Mouse (Mus musculus): ENCODE measurements around the gene 2010111I01Rik. TPM values are rescaled to one million over a fixed set of nuclear protein-coding genes. Genes with fewer than 3 reads are reported as not detected.

The 2010111I01Rik gene
- total and polyA plus RNA-seq, 3 experiments, result 26.3 to 32.7 TPM; not detected in 1

DNA sequence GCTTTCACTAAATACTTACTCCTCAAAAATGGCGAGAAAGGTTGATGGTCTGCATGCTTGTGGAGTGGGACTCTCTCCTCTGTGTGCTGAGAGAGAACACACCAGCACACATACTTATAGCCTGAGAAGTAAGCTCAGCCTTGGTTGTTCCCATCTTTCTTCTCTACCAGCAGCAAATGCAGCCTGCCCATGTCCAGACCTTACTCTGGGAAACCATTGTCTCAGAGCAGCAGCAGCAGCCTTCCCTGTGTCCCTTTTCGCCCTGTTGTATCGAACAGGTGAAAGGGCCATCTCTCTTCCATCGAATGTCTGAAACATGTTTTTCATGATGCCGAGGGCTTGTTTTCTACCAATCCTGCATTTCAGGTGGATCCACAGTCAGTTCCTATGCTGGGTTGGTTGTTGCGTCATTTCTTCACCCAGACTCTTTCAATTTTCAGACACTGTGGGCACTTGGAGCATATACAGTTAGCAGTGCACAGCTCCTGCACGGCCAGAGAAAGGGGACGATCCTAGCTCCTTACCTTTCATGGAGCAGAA lies 285.8 kb downstream of the 2010111I01Rik start:
- Histone ChIP-seq H3K79me2 (ENCODE audit: control insufficient read depth, insufficient read depth, low read length, poor library complexity) (peaks cover 3% of the 10 kb centered on the region; the same call in 1 of the 2 replicates), H3K36me3 (ENCODE audit: control insufficient read depth in 1 of 2, insufficient read depth in 2 of 2, low read length in 2 of 2) (peaks cover 0 to 17% of the 10 kb centered on the region in 2 experiments; a peak in 3 of 4 replicates), H3K9ac (ENCODE audit: control insufficient read depth, low read depth, low read length, poor library complexity, severe bottlenecking) (no peak overlapping the region), H3K4me1 (ENCODE audit: control insufficient read depth in 1 of 2, insufficient read depth in 2 of 2, low read length in 2 of 2) (peaks cover 2 to 17% of the 10 kb centered on the region in 2 experiments; a peak in 3 of 4 replicates), H3K27ac (ENCODE audit: control insufficient read depth, low read depth, low read length) (no peak overlapping the region), H3K27me3 (ENCODE audit: control insufficient read depth in 1 of 2, insufficient read depth in 2 of 2, low read length in 2 of 2) (no peaks in the 10 kb centered on the region), H3K9me3 (replicated peaks; ENCODE audit: insufficient read depth, low read length) (no peaks in the 10 kb centered on the region), H3K4me3 (ENCODE audit: control insufficient read depth in 1 of 2, insufficient read depth in 1 of 2, low read depth in 2 of 2, low read length in 2 of 2) (no peak overlapping the region)
- no peak for DNase-seq (ENCODE audit: low read depth, low spot score)
- TF ChIP-seq KAT2A (conservative IDR thresholded peaks at IDR 0.05; ENCODE audit: low read depth, low read length), result no peak
- no peak for TF ChIP-seq HCFC1 (IDR thresholded peaks at IDR 0.05; ENCODE audit: low read depth, low read length)
- no peak for TF ChIP-seq ELF1 (IDR thresholded peaks at IDR 0.05; ENCODE audit: low read depth, low read length)
- TF ChIP-seq CHD1 (IDR thresholded peaks at IDR 0.05; ENCODE audit: low read depth, low read length), result no peak
- TF ChIP-seq UBTF (IDR thresholded peaks at IDR 0.05; ENCODE audit: borderline replicate concordance, insufficient read depth, low read depth, low read length), result no peak
- no peak for TF ChIP-seq ZKSCAN1 (IDR thresholded peaks at IDR 0.05; ENCODE audit: low read depth, low read length)
- no peak for TF ChIP-seq TBP (IDR thresholded peaks at IDR 0.05; ENCODE audit: low read depth, low read length)
- TF ChIP-seq MAX (IDR thresholded peaks at IDR 0.05; ENCODE audit: low read length), result no peak
- no peak for TF ChIP-seq MXI1 (IDR thresholded peaks at IDR 0.05; ENCODE audit: low read depth, low read length)
- TF ChIP-seq MYB (IDR thresholded peaks at IDR 0.05; ENCODE audit: low read depth, low read length), result no peak
- no peak for TF ChIP-seq RAD21 (IDR thresholded peaks at IDR 0.05; ENCODE audit: low read depth, low read length)
- no peak for TF ChIP-seq POLR2AphosphoS2 (IDR thresholded peaks at IDR 0.05; ENCODE audit: low read length)
- no peak for TF ChIP-seq GABPA (IDR thresholded peaks at IDR 0.05; ENCODE audit: low read depth, low read length)
- no peak for TF ChIP-seq E2F4 (IDR thresholded peaks at IDR 0.05; ENCODE audit: borderline replicate concordance, low read depth, low read length)
- no peak for TF ChIP-seq MEF2A (IDR thresholded peaks at IDR 0.05; ENCODE audit: extremely low read depth, insufficient replicate concordance, low read depth, low read length, poor library complexity, severe bottlenecking)
- no peak for TF ChIP-seq NELFE (IDR thresholded peaks at IDR 0.05; ENCODE audit: low read depth, low read length)
- no peak for TF ChIP-seq SMC3 (IDR thresholded peaks at IDR 0.05; ENCODE audit: low read depth, low read length)
- TF ChIP-seq TAL1 (IDR thresholded peaks at IDR 0.05; ENCODE audit: low read length), result no peak

DNA sequence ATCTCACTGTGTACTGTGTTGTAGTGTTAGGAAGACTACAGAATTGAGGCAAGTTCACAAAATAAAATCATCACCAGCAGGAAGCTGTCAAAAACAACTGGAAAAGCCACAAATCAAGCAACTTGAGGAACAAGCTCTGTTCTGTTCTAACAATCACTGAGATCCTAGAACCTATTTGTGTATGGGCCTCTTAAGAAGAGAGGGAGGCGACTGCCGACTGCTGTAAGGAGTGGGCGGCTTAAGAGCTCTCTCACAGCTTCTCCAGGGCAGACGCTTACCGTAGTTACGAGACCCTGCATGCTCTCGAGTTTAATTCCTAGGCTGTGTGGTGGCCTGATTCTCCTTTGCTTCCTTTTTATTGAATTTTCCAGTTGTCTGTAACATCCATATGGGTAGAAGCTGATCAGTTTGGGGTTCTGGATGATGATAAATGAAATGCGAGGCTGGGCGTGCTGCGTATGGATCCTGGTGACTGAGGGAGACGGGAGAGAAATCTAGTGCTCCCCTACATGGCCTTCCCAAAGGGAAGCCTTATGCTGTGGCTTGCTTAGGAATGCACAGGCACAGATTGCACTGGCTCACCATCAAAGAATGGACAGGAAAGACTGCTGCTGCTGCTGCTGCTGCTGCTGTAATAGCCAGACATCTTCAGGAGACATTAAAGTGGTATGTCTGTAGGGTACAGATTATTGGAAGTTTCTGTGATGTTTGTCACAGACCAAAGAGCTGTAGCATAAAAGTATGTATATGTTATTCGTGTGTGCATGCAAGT lies 286.6 kb downstream of the 2010111I01Rik start:
- Histone ChIP-seq H3K9ac (ENCODE audit: control insufficient read depth, low read depth, low read length, poor library complexity, severe bottlenecking) (no peak overlapping the region), H3K79me2 (ENCODE audit: control insufficient read depth, insufficient read depth, low read length, poor library complexity) (peaks cover 3% of the 10 kb centered on the region; the same call in 1 of the 2 replicates), H3K27me3 (ENCODE audit: control insufficient read depth in 1 of 2, insufficient read depth in 2 of 2, low read length in 2 of 2) (no peaks in the 10 kb centered on the region), H3K4me1 (ENCODE audit: control insufficient read depth in 1 of 2, insufficient read depth in 2 of 2, low read length in 2 of 2) (peaks cover 2 to 17% of the 10 kb centered on the region in 2 experiments; a peak in 3 of 4 replicates), H3K36me3 (ENCODE audit: control insufficient read depth in 1 of 2, insufficient read depth in 2 of 2, low read length in 2 of 2) (peaks cover 0 to 17% of the 10 kb centered on the region in 2 experiments; a peak in 3 of 4 replicates), H3K4me3 (ENCODE audit: control insufficient read depth in 1 of 2, insufficient read depth in 1 of 2, low read depth in 2 of 2, low read length in 2 of 2) (no peak overlapping the region), H3K9me3 (replicated peaks; ENCODE audit: insufficient read depth, low read length) (no peaks in the 10 kb centered on the region), H3K27ac (ENCODE audit: control insufficient read depth, low read depth, low read length) (no peak overlapping the region)
- no peak for DNase-seq (ENCODE audit: low read depth, low spot score)
- TF ChIP-seq SMC3 (IDR thresholded peaks at IDR 0.05; ENCODE audit: low read depth, low read length) (no peak), POLR2A (IDR thresholded peaks at IDR 0.05; ENCODE audit: control insufficient read depth in 1 of 2, insufficient read depth in 1 of 2, low read depth in 1 of 2, low read length in 2 of 2, poor library complexity in 1 of 2) (no peak), ZC3H11A (IDR thresholded peaks at IDR 0.05; ENCODE audit: low read depth, low read length) (no peak), POLR2AphosphoS5 (IDR thresholded peaks at IDR 0.05; ENCODE audit: borderline replicate concordance, low read depth, low read length) (no peak), MXI1 (IDR thresholded peaks at IDR 0.05; ENCODE audit: low read depth, low read length) (no peak), E2F4 (IDR thresholded peaks at IDR 0.05; ENCODE audit: borderline replicate concordance, low read depth, low read length) (no peak), POLR2AphosphoS2 (IDR thresholded peaks at IDR 0.05; ENCODE audit: low read length) (no peak), UBTF (IDR thresholded peaks at IDR 0.05; ENCODE audit: borderline replicate concordance, insufficient read depth, low read depth, low read length) (no peak), NRF1 (IDR thresholded peaks at IDR 0.05; ENCODE audit: insufficient read depth, low read depth, low read length, poor library complexity, severe bottlenecking) (no peak), MYC (IDR thresholded peaks at IDR 0.05; ENCODE audit: low read depth, low read length) (no peak), TCF12 (IDR thresholded peaks at IDR 0.05; ENCODE audit: low read depth, low read length) (no peak), ELF1 (IDR thresholded peaks at IDR 0.05; ENCODE audit: low read depth, low read length) (no peak), RCOR1 (IDR thresholded peaks at IDR 0.05; ENCODE audit: low read depth, low read length) (no peak), CTCF (IDR thresholded peaks at IDR 0.05 in 2 of 3, conservative IDR thresholded peaks at IDR 0.05 in 1 of 3; ENCODE audit: control insufficient read depth in 1 of 3, insufficient read depth in 1 of 3, low read depth in 2 of 3, low read length in 3 of 3, poor library complexity in 1 of 3, severe bottlenecking in 1 of 3) (no peak), MEF2A (IDR thresholded peaks at IDR 0.05; ENCODE audit: extremely low read depth, insufficient replicate concordance, low read depth, low read length, poor library complexity, severe bottlenecking) (no peak)

Data from MEL (cell line).